Mouse (Mus musculus) lung, embryonic 14.5 days (tissue): Measurements from ENCODE around the gene Fam193a. TPM values are rescaled to one million over a fixed set of nuclear protein-coding genes. Genes with fewer than 3 reads are reported as not detected.

Experiments
- ATAC-seq: fragments of 200-750 bp; cut with Nextera tagmentation; 2 replicates; pipeline ENCODE4 v1.8.0; 2017; ENCODE audit warnings: mild to moderate bottlenecking, moderate TSS enrichment, moderate library complexity; ENCODE audit not compliant: insufficient read depth
- DNase-seq: peaks from one replicate; pipeline ENCODE4 v3.0.0-alpha.2; 2015
- H3K27ac ChIP-seq: fragments of 300-500 bp; sonication (generic); 2 replicates; pipeline ENCODE4 v1.5.1; 2014; ENCODE audit warnings: low read depth, mild to moderate bottlenecking, moderate library complexity
- H3K27me3 ChIP-seq: fragments of 300-500 bp; sonication (generic); 2 replicates; pipeline ENCODE4 v1.6.1; 2014; ENCODE audit warnings: low read length, control low read depth; ENCODE audit not compliant: insufficient read depth
- H3K36me3 ChIP-seq: fragments of 300-500 bp; sonication (generic); 2 replicates; pipeline ENCODE4 v1.6.1; 2014; ENCODE audit warnings: control low read depth; ENCODE audit not compliant: insufficient read depth
- H3K4me1 ChIP-seq: fragments of 300-500 bp; sonication (generic); 2 replicates; pipeline ENCODE4 v1.6.1; 2014; ENCODE audit warnings: antibody characterized with exemption, control low read depth; ENCODE audit not compliant: insufficient read depth
- H3K4me2 ChIP-seq: fragments of 300-500 bp; sonication (generic); 2 replicates; pipeline ENCODE4 v1.6.1; 2014; ENCODE audit warnings: mild to moderate bottlenecking
- H3K4me3 ChIP-seq: fragments of 300-500 bp; sonication (generic); 2 replicates; pipeline ENCODE4 v1.5.1; 2014; ENCODE audit warnings: low read depth, low read length
- H3K9ac ChIP-seq: fragments of 300-500 bp; sonication (generic); 2 replicates; pipeline ENCODE4 v1.6.1; 2014
- H3K9me3 ChIP-seq: fragments of 300-500 bp; sonication (generic); 2 replicates; pipeline ENCODE4 v1.6.1; 2016; ENCODE audit warnings: low read depth, low read length, control low read depth
- CTCF ChIP-seq: IDR thresholded peaks from 2 replicates; pipeline ENCODE4 v1.5.1; 2016; ENCODE audit warnings: antibody characterized with exemption, low read depth
- WGBS: fragments of 180-500 bp; shearing (Covaris S2); extraction: QIAGEN DNeasy Blood & Tissue Kit; methylation state at CpG from one replicate; pipeline ENCODE4 v1.1.7; 2014; 5-methylcytosine and 5-hydroxymethylcytosine counted together
- polyA plus RNA-seq: library from polyadenylated mRNA; unstranded; fragments of >200 nt; fragmentation: Nextera tagmentation; extraction: Ambion mirVana; gene quantifications from 2 replicates; pipeline ENCODE4 v1.2.1, GENCODE M21; 2014

The Fam193a gene
- polyA plus RNA-seq, 1 experiment from 2014 or later: 14.9 TPM

DNA sequence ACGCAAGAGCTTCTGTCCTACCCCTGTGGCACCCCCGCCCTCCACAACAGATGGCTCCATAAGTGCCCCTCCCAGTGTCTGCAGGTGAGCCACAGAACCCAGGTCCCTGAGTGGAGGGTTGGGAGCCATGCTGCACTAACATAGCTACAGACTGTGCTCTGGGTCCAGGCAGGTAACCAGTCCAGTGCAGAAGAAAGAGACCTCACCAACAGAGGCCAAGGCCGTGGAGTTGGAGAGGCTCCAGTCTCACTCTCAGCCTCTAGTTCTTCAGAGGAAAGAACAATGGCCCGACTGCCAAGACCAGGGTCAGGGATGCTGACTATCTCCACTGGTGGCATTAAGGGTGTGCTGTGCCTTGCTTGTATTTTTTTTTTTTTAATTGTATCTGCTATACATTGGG, 91.6 kb downstream of the Fam193a start:
- ATAC-seq (no peak), DNase-seq (no peak)
- Histone ChIP-seq H3K27ac (no peak overlapping the region), H3K4me2 (no peak overlapping the region), H3K36me3 (peaks cover 91% of the 10 kb centered on the region), H3K4me1 (no peaks in the 10 kb centered on the region), H3K9me3 (no peaks in the 10 kb centered on the region), H3K9ac (no peak overlapping the region), H3K4me3 (no peak overlapping the region), H3K27me3 (no peaks in the 10 kb centered on the region)
- no peak for TF ChIP-seq CTCF
- 91% methylated on average over 4 of the region's 4 CpGs for WGBS

DNA sequence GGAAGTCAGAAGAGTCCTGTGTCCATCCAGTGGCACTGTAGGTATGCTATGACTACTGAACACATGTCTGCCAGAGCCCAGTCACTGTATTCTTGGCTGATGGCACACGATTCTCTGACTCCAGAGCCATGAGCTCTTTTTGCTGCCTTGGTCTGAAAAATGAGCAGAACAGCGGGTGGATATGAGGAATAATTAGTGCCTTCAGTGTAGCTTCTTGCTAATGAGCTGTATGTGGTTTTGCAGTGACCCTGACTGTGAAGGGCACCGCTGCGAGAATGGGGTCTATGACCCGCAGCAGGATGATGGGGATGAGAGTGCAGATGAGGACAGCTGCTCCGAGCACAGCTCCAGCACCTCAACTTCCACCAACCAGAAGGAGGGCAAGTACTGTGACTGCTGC, 92.1 kb downstream of the Fam193a start:
- Histone ChIP-seq H3K4me2 (no peak overlapping the region), H3K27ac (no peak overlapping the region), H3K9me3 (no peaks in the 10 kb centered on the region), H3K36me3 (peaks cover 92% of the 10 kb centered on the region), H3K27me3 (no peaks in the 10 kb centered on the region), H3K9ac (no peak overlapping the region), H3K4me3 (no peak overlapping the region), H3K4me1 (no peaks in the 10 kb centered on the region)
- TF ChIP-seq CTCF: no peak
- 92% methylated on average over 6 of the region's 6 CpGs for WGBS
- ATAC-seq (no peak), DNase-seq (no peak)

- Histone ChIP-seq H3K9ac (no peak overlapping the region), H3K4me3 (no peak overlapping the region), H3K27ac (no peak overlapping the region), H3K4me1 (no peaks in the 10 kb centered on the region), H3K9me3 (no peaks in the 10 kb centered on the region), H3K4me2 (no peak overlapping the region), H3K27me3 (no peaks in the 10 kb centered on the region), H3K36me3 (peaks cover 80% of the 10 kb centered on the region)
- WGBS: 89% methylated on average over 1 of the region's 1 CpGs
- no peak for TF ChIP-seq CTCF
- ATAC-seq (no peak), DNase-seq (no peak)
Observed at GRCm38 (mm10) chr5:34466079-34466478, 96.3 kb downstream of the Fam193a start.

DNA sequence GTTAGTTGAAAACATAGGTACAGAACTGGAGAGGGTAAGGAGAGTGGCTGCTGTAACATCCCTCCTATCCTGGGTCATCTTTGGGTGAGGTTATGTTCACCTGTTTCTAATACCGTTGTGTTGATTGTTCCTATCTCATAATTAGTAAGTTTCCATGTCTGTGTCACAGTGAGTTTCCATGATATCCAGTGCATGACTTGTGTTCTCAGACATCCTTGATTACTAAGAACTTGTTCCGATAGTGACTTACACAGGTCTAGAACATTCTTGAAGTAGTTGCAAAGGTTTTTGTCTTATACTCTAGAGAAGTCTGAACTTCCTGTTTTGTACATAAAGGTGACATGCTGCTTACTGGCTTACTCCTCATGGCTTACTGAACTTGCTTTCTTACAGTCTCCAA, 96.9 kb downstream of the Fam193a start:
- no peak for TF ChIP-seq CTCF
- no peaks in the 10 kb centered on the region for H3K27me3 ChIP-seq
- peaks cover 79% of the 10 kb centered on the region for H3K36me3 ChIP-seq
- no peak for DNase-seq
- no peaks in the 10 kb centered on the region for H3K4me1 ChIP-seq
- H3K9me3 ChIP-seq: no peaks in the 10 kb centered on the region
- H3K9ac ChIP-seq: no peak overlapping the region
- 97% methylated on average over 2 of the region's 2 CpGs for WGBS
- ATAC-seq: no peak
- no peak overlapping the region for H3K27ac ChIP-seq
- no peak overlapping the region for H3K4me2 ChIP-seq
- H3K4me3 ChIP-seq: no peak overlapping the region

GRCm38 (mm10) chr5:34468039-34468775, 98.5 kb downstream of the Fam193a start:
- no peak for TF ChIP-seq CTCF
- WGBS: 90% methylated on average over 2 of the region's 2 CpGs
- Histone ChIP-seq H3K27ac (no peak overlapping the region), H3K9me3 (no peaks in the 10 kb centered on the region), H3K36me3 (peaks cover 69% of the 10 kb centered on the region), H3K4me2 (no peak overlapping the region), H3K4me1 (no peaks in the 10 kb centered on the region), H3K9ac (no peak overlapping the region), H3K4me3 (no peak overlapping the region), H3K27me3 (no peaks in the 10 kb centered on the region)
- no peak; the same call in 1 of the 2 replicates for ATAC-seq
- DNase-seq: no peak

GRCm38 (mm10) chr5:34480926-34481325, 111.2 kb downstream of the Fam193a start:
- Histone ChIP-seq H3K9ac (no peak overlapping the region), H3K36me3 (peaks cover 66% of the 10 kb centered on the region), H3K4me3 (no peak overlapping the region), H3K27ac (no peak overlapping the region), H3K27me3 (no peaks in the 10 kb centered on the region), H3K4me2 (no peak overlapping the region), H3K9me3 (no peaks in the 10 kb centered on the region), H3K4me1 (no peaks in the 10 kb centered on the region)
- WGBS: 78% methylated on average over 3 of the region's 3 CpGs
- ATAC-seq (no peak), DNase-seq (no peak)
- peak; percentile 29; the same call in 1 of the 2 replicates for TF ChIP-seq CTCF

DNA sequence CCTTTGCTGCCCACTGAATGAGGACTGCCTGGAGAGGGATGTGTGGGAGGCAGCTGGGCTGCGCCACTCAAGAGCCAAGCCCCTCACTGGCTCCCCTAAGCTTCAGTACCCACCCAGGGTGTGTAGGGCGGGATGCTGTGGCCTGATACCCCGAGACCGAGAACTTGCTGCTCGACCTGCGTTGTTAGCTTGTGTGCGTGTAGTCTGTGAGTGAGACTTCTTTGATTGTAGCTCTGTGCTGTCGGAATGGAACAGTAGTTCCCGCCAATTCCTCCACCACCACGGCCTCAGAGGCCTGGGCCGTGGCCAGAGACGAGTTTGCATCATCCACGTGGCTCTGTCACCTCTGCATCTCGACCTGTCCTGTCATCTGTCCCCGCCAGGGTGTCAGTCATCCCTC, 116.0 kb downstream of the Fam193a start:
- no peak overlapping the region for H3K4me3 ChIP-seq
- no peak overlapping the region for H3K27ac ChIP-seq
- TF ChIP-seq CTCF: no peak
- H3K4me1 ChIP-seq: no peaks in the 10 kb centered on the region
- ATAC-seq (no peak), DNase-seq (no peak)
- H3K9ac ChIP-seq: no peak overlapping the region
- no peak overlapping the region for H3K4me2 ChIP-seq
- H3K9me3 ChIP-seq: no peaks in the 10 kb centered on the region
- WGBS: 86% methylated on average over 15 of the region's 15 CpGs
- H3K36me3 ChIP-seq: peaks cover 40% of the 10 kb centered on the region
- H3K27me3 ChIP-seq: no peaks in the 10 kb centered on the region
